Mouse (Mus musculus): ENCODE measurements around the gene Zmym5. TPM values are rescaled to one million over a fixed set of nuclear protein-coding genes. Genes with fewer than 3 reads are reported as not detected.
"Not testable (repeated sequence)": the region's sequence is repeated elsewhere in the genome, so short reads cannot be mapped to it uniquely, and the experiment has no call there.

The Zmym5 gene
- polyA plus RNA-seq, 1 experiment from 2014 or later: 26.6 TPM

GRCm38 (mm10) chr14:56793243-56793642 lies 18.3 kb downstream of the Zmym5 start:
- H3K9ac ChIP-seq (ENCODE audit: low read length): no peak overlapping the region
- H3K4me1 ChIP-seq (ENCODE audit: control insufficient read depth, insufficient read depth, low read length): no peaks in the 10 kb centered on the region
- no peak overlapping the region for H3K4me3 ChIP-seq (ENCODE audit: low read depth, low read length)
- DNase-seq (ENCODE audit: low spot score) (peak; percentile 71), ATAC-seq (ENCODE audit: insufficient number of reproducible peaks, low FRiP score, low TSS enrichment, low read depth) (no peak)
- H3K9me3 ChIP-seq (ENCODE audit: control insufficient read depth, low read length): no peaks in the 10 kb centered on the region
- WGBS: 41% methylated on average over 2 of the region's 2 CpGs
- H3K4me2 ChIP-seq (ENCODE audit: low read depth, severe bottlenecking): no peak overlapping the region
- no peak overlapping the region for H3K27ac ChIP-seq (replicated peaks; ENCODE audit: low read depth, low read length)
- no peaks in the 10 kb centered on the region for H3K27me3 ChIP-seq (ENCODE audit: control insufficient read depth, insufficient read depth, low read length)
- peaks cover 15% of the 10 kb centered on the region; the same call in 1 of the 2 replicates for H3K36me3 ChIP-seq (ENCODE audit: control insufficient read depth, insufficient read depth, low read length)

- DNase-seq (ENCODE audit: low spot score): no peak
- H3K4me1 ChIP-seq (ENCODE audit: control insufficient read depth, insufficient read depth, low read length): no peaks in the 10 kb centered on the region
- H3K4me2 ChIP-seq (ENCODE audit: low read depth, severe bottlenecking): no peak overlapping the region
- H3K27ac ChIP-seq (replicated peaks; ENCODE audit: low read depth, low read length): no peak overlapping the region
- H3K9me3 ChIP-seq (ENCODE audit: control insufficient read depth, low read length): no peaks in the 10 kb centered on the region
- no peak overlapping the region for H3K9ac ChIP-seq (ENCODE audit: low read length)
- no peaks in the 10 kb centered on the region for H3K36me3 ChIP-seq (ENCODE audit: control insufficient read depth, insufficient read depth, low read length)
- ATAC-seq (ENCODE audit: insufficient number of reproducible peaks, low FRiP score, low TSS enrichment, low read depth): no peak
- H3K27me3 ChIP-seq (ENCODE audit: control insufficient read depth, insufficient read depth, low read length): no peaks in the 10 kb centered on the region
- H3K4me3 ChIP-seq (ENCODE audit: low read depth, low read length): no peak overlapping the region
- 82% methylated on average over 1 of the region's 1 CpGs for WGBS
These were observed 26.9 kb downstream of the Zmym5 start for GRCm38 (mm10) chr14:56784575-56784974.

- no peaks in the 10 kb centered on the region for H3K36me3 ChIP-seq (ENCODE audit: control insufficient read depth, insufficient read depth, low read length)
- peak overlapping the region; percentile 77; the same call in 1 of the 2 replicates for H3K4me2 ChIP-seq (ENCODE audit: low read depth, severe bottlenecking)
- peak overlapping the region; percentile 91; the same call in 1 of the 2 replicates for H3K4me3 ChIP-seq (ENCODE audit: low read depth, low read length)
- 54% methylated on average over 3 of the region's 3 CpGs for WGBS
- no peak overlapping the region for H3K9ac ChIP-seq (ENCODE audit: low read length)
- H3K9me3 ChIP-seq (ENCODE audit: control insufficient read depth, low read length): no peaks in the 10 kb centered on the region
- ATAC-seq (ENCODE audit: insufficient number of reproducible peaks, low FRiP score, low TSS enrichment, low read depth) (peak; percentile 1; the same call in 1 of the 2 replicates), DNase-seq (ENCODE audit: low spot score) (no peak)
- no peaks in the 10 kb centered on the region for H3K27me3 ChIP-seq (ENCODE audit: control insufficient read depth, insufficient read depth, low read length)
- 0 out of 2 replicates have a peak, but pooled peaks cover 4% of the 10 kb centered on the region for H3K4me1 ChIP-seq (ENCODE audit: control insufficient read depth, insufficient read depth, low read length)
- H3K27ac ChIP-seq (replicated peaks; ENCODE audit: low read depth, low read length): no peak overlapping the region
These were observed 32.6 kb downstream of the Zmym5 start for GRCm38 (mm10) chr14:56778933-56779300.

GRCm38 (mm10) chr14:56778200-56778932 lies 33.1 kb downstream of the Zmym5 start, which contains the start of gene Pspc1:
Pspc1 (minus strand) TSS chr14:56778316.
- peak; percentile 95 for ATAC-seq (ENCODE audit: insufficient number of reproducible peaks, low FRiP score, low TSS enrichment, low read depth)
- Histone ChIP-seq H3K4me2 (ENCODE audit: low read depth, severe bottlenecking) (peak within 1 kb of the TSS; percentile 77), H3K36me3 (ENCODE audit: control insufficient read depth, insufficient read depth, low read length) (no peaks in the 10 kb centered on the region), H3K9ac (ENCODE audit: low read length) (peak within 1 kb of the TSS; percentile 91), H3K4me1 (ENCODE audit: control insufficient read depth, insufficient read depth, low read length) (0 out of 2 replicates have a peak, but pooled peaks cover 4% of the 10 kb centered on the region), H3K9me3 (ENCODE audit: control insufficient read depth, low read length) (no peaks in the 10 kb centered on the region), H3K27me3 (ENCODE audit: control insufficient read depth, insufficient read depth, low read length) (no peaks in the 10 kb centered on the region), H3K27ac (replicated peaks; ENCODE audit: low read depth, low read length) (peak within 1 kb of the TSS; percentile 90), H3K4me3 (ENCODE audit: low read depth, low read length) (peak within 1 kb of the TSS; percentile 91)
- under 1% methylated on average over 36 of the region's 36 CpGs for WGBS
- peak; percentile 98 for DNase-seq (ENCODE audit: low spot score)

GRCm38 (mm10) chr14:56777360-56778136 lies 34.0 kb downstream of the Zmym5 start:
- DNase-seq (ENCODE audit: low spot score) (peak; percentile 73), ATAC-seq (ENCODE audit: insufficient number of reproducible peaks, low FRiP score, low TSS enrichment, low read depth) (no peak)
- Histone ChIP-seq H3K27me3 (ENCODE audit: control insufficient read depth, insufficient read depth, low read length) (no peaks in the 10 kb centered on the region), H3K27ac (replicated peaks; ENCODE audit: low read depth, low read length) (peak overlapping the region; percentile 90), H3K9ac (ENCODE audit: low read length) (peak overlapping the region; percentile 91), H3K4me2 (ENCODE audit: low read depth, severe bottlenecking) (peak overlapping the region; percentile 77), H3K4me1 (ENCODE audit: control insufficient read depth, insufficient read depth, low read length) (0 out of 2 replicates have a peak, but pooled peaks cover 4% of the 10 kb centered on the region), H3K9me3 (ENCODE audit: control insufficient read depth, low read length) (no peaks in the 10 kb centered on the region), H3K4me3 (ENCODE audit: low read depth, low read length) (peak overlapping the region; percentile 91), H3K36me3 (ENCODE audit: control insufficient read depth, insufficient read depth, low read length) (no peaks in the 10 kb centered on the region)
- WGBS: under 1% methylated on average over 71 of the region's 71 CpGs

GRCm38 (mm10) chr14:56776571-56777238 lies 34.8 kb downstream of the Zmym5 start:
- no peaks in the 10 kb centered on the region for H3K9me3 ChIP-seq (ENCODE audit: control insufficient read depth, low read length)
- DNase-seq (ENCODE audit: low spot score) (no peak), ATAC-seq (ENCODE audit: insufficient number of reproducible peaks, low FRiP score, low TSS enrichment, low read depth) (no peak)
- 33% methylated on average over 11 of the region's 11 CpGs for WGBS
- H3K9ac ChIP-seq (ENCODE audit: low read length): peak overlapping the region; percentile 91
- peak overlapping the region; percentile 77 for H3K4me2 ChIP-seq (ENCODE audit: low read depth, severe bottlenecking)
- no peak overlapping the region for H3K27ac ChIP-seq (replicated peaks; ENCODE audit: low read depth, low read length)
- no peaks in the 10 kb centered on the region for H3K27me3 ChIP-seq (ENCODE audit: control insufficient read depth, insufficient read depth, low read length)
- H3K36me3 ChIP-seq (ENCODE audit: control insufficient read depth, insufficient read depth, low read length): peaks cover 3% of the 10 kb centered on the region; the same call in 1 of the 2 replicates
- peak overlapping the region; percentile 91 for H3K4me3 ChIP-seq (ENCODE audit: low read depth, low read length)
- 0 out of 2 replicates have a peak, but pooled peaks cover 4% of the 10 kb centered on the region for H3K4me1 ChIP-seq (ENCODE audit: control insufficient read depth, insufficient read depth, low read length)

- peaks cover 5% of the 10 kb centered on the region; the same call in 1 of the 2 replicates for H3K36me3 ChIP-seq (ENCODE audit: control insufficient read depth, insufficient read depth, low read length)
- H3K4me2 ChIP-seq (ENCODE audit: low read depth, severe bottlenecking): no peak overlapping the region
- H3K27ac ChIP-seq (replicated peaks; ENCODE audit: low read depth, low read length): no peak overlapping the region
- no peak for DNase-seq (ENCODE audit: low spot score)
- H3K9me3 ChIP-seq (ENCODE audit: control insufficient read depth, low read length): no peaks in the 10 kb centered on the region
- no peak for ATAC-seq (ENCODE audit: insufficient number of reproducible peaks, low FRiP score, low TSS enrichment, low read depth)
- H3K4me1 ChIP-seq (ENCODE audit: control insufficient read depth, insufficient read depth, low read length): 0 out of 2 replicates have a peak, but pooled peaks cover 4% of the 10 kb centered on the region
- no peak overlapping the region for H3K9ac ChIP-seq (ENCODE audit: low read length)
- H3K27me3 ChIP-seq (ENCODE audit: control insufficient read depth, insufficient read depth, low read length): no peaks in the 10 kb centered on the region
- 80% methylated on average over 4 of the region's 4 CpGs for WGBS
- H3K4me3 ChIP-seq (ENCODE audit: low read depth, low read length): no peak overlapping the region
These were observed 36.1 kb downstream of the Zmym5 start for GRCm38 (mm10) chr14:56775416-56775815.

GRCm38 (mm10) chr14:56766438-56766837 lies 45.1 kb downstream of the Zmym5 start:
- not testable (repeated sequence) for DNase-seq (ENCODE audit: low spot score); H3K4me1 ChIP-seq (ENCODE audit: control insufficient read depth, insufficient read depth, low read length); H3K4me2 ChIP-seq (ENCODE audit: low read depth, severe bottlenecking); H3K4me3 ChIP-seq (ENCODE audit: low read depth, low read length); H3K9me3 ChIP-seq (ENCODE audit: control insufficient read depth, low read length); H3K27me3 ChIP-seq (ENCODE audit: control insufficient read depth, insufficient read depth, low read length); ATAC-seq (ENCODE audit: insufficient number of reproducible peaks, low FRiP score, low TSS enrichment, low read depth); H3K36me3 ChIP-seq (ENCODE audit: control insufficient read depth, insufficient read depth, low read length); H3K9ac ChIP-seq (ENCODE audit: low read length); H3K27ac ChIP-seq (replicated peaks; ENCODE audit: low read depth, low read length)
- whole genome bisulfite sequencing: 84% methylated on average over 2 of the region's 2 CpGs
